Mouse (Mus musculus) neutrophil, adult 83 days (primary cell): ENCODE data around the gene Gpx2. TPM values are rescaled to one million over a fixed set of nuclear protein-coding genes. Genes with fewer than 3 reads are reported as not detected.

Experiments used
- total RNA-seq, 2 experiments: library from RNA; stranded (reverse); gene quantifications; one replicate each; pipeline ENCODE4 v1.2.4; 2023

Gene Gpx2
- not detected for total RNA-seq

GRCm38 (mm10) chr12:76795350-76795749 lies at the start of gene Gpx2:
TSS of gene Gpx2 (minus strand) at chr12:76795554.

DNA sequence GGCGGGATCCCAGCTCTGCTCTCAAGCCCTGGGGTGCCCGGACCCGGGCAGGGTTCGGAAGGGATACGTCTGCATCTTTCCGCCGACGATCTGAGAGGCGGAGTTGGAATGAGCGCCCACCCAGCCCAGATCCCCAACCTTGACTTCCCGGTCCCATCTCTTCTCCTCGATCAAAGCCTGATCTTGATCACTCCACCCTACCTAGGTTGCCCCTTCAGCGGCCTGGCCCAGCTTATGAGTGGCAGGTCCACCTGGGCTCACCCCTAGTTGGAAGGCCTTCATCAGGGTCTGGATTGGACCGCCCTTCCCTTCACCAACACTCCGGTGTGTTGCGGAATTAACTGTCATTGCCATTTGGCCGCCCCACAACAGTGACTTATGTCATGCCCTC lies 27.3 kb upstream of the Gpx2 start, which contains the start of gene Rab15:
Gene Rab15 (minus strand): TSS at position 258 of the 391 bp plus-strand sequence.

DNA sequence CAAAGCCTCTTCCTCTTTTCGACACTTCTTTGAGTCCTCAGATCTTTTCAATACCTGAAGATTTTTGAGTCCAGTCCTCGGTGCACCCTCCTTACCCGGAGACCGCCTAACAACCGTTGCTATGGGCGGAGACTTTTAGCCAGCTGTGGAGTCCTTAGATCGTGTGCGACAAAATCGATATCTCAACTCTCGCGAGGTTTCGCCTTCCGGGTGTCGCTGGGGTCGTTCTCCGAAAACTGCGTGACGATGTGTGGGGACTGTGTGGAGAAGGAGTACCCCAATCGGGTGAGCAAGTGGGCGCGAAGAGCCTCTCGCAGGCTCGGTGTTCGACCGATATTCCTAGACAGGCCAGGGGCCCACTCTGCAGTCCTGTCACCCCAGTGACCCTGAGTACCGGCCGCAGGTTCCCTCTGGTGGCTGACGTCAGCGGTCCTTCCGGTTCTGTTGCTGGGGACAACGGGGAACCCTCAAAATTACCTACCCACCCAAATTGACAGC lies 30.0 kb downstream of the Gpx2 start, which contains the start of the genes Churc1 and Fntb:
Gene Churc1 (plus strand): TSS at position 185 of the 498 bp plus-strand sequence.
Gene Fntb (plus strand): TSS at position 236 of the 498 bp plus-strand sequence.

Other genes starting within 250 kb of the Gpx2 start
- gene Sptb, start 85.0 kb downstream of the Gpx2 start, total RNA-seq, result 10 to 100 TPM; 25.6 to 40.5 TPM
- gene Churc1, start 30.0 kb downstream of the Gpx2 start, total RNA-seq, result 10 to 100 TPM; 21.2 to 24.1 TPM
- gene Fntb, start 30.0 kb downstream of the Gpx2 start, total RNA-seq, result 1 to 10 TPM; 6.2 to 9.2 TPM
- gene Rab15, start 27.4 kb upstream of the Gpx2 start, total RNA-seq, result under 1 TPM; 0.42 to 0.46 TPM
- 100 to 1,000 TPM; 292 to 337 TPM for gene Max, start 166.6 kb upstream of the Gpx2 start, total RNA-seq